Mouse (Mus musculus): ENCODE results near the gene Zbtb20. TPM values are rescaled to one million over a fixed set of nuclear protein-coding genes. Genes with fewer than 3 reads are reported as not detected.

Gene Zbtb20
- 14.8 and 17.6 TPM in 2 replicates for polyA plus RNA-seq (2012; ENCODE audit: low replicate concordance)

GRCm38 (mm10) chr16:42875852-42875980 is at the start of gene Zbtb20:
Zbtb20 (plus strand) TSS chr16:42875881.

GRCm38 (mm10) chr16:43663978-43664579 is 788.4 kb downstream of the Zbtb20 start, which contains the start of gene Tigit:
Tigit (minus strand) TSS chr16:43664146.

